Mouse (Mus musculus) right cerebral cortex, adult 2 months (tissue): ENCODE data around the gene Arid5b.

ENCODE experiments used
- DNase-seq, 2 experiments: peaks; one replicate each; pipeline ENCODE4 v3.0.0; 2021 to 2022; ENCODE audit warnings: low spot score in 2 of 2

Gene Arid5b

DNA sequence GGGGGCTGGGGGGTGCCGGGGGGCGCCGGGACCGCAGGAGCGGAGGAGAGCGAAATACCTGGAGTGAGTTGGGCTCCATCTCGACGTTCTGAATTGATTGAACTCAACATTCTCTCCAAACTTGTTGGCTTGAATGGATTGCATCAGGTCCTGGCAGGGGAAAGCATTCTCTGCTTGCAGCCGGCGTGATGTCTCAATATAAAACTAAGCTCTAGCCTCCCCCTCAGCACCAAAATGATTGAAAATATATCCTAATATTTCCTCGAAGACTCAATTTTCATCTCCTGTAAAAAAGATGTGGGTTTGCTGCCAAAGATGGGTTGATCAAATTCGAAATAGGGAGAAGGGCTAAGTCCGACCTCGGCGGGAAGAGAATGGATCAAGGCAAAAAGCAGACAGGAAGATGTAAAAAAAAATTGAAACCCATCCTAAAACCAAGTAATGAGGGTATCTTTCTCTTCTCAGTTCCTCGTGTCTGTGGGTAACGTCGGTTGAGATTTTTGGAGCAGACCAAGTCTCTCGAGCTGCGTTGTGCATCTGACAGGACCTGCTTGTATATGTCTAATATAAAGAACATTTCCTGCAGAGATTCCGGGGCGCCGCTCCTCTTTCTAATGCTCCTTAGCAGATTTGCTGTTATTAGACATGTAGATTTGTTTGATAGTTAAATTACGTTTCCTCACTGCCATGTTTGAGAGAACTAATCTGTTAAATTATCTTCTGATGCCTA lies at the start of gene Arid5b:
Gene Arid5b, minus strand, starts transcription at position 109 of the 730 bp plus-strand sequence.
- peak; percentile 73 to 77 for DNase-seq

DNA sequence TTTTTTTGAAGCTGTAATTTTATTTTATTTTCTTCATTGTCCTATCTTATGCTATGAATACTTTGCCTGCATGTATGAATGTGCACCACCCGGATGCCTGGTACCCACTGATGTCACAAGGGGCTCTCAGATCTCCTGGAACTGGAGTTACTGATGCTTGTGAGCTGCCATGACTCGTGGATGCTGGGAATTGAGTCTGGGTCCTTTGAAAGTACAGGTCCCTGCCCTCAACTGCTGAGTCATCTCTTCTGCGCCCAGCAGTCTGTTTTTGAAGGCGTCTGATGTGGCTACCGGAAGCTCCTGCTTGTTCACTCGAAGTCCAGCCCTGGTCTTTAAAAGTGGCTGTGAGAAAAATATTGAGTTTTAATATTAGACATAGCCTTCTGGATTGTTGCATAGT lies 46.8 kb upstream of the Arid5b start:
- no peak for DNase-seq

DNA sequence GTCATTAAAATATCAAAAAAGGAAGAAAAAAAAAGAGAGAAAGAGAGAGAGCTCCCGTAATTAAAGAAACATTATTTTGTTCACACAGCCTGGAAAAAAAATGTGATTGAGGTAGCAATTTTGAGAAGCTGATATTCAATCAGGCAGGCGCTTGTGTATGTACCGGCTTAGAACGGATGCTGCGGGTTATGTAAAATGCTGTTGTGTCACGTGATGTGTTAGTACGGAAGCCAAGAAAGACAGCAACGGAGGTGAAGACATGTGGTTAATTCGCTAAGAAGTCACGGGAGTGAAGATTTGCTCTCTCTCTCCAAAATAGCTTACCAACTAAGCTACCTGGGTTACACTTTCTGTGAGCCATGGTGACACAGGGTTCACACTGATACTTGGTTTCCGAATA lies 45.5 kb upstream of the Arid5b start:
- DNase-seq = peak; percentile 31 to 35

DNA sequence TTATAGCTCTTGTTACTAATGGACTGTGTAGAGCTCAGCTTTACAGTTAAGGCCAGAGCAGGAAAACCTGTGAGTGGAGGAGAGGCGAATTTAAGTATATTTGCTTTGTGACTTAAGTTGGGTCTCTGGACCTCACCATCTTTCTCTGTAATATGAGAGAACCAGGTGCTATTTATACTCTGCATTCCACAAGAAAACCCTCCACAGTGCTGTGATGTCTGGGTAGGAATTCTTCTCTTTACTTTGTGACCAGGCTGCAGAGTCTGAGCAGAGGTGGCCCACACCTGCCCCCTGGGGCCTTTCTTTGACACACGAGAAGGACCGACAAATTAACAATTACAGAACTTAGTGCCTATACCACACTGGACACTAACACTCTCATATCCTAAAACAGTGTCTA lies 44.6 kb upstream of the Arid5b start:
- DNase-seq = no peak

DNA sequence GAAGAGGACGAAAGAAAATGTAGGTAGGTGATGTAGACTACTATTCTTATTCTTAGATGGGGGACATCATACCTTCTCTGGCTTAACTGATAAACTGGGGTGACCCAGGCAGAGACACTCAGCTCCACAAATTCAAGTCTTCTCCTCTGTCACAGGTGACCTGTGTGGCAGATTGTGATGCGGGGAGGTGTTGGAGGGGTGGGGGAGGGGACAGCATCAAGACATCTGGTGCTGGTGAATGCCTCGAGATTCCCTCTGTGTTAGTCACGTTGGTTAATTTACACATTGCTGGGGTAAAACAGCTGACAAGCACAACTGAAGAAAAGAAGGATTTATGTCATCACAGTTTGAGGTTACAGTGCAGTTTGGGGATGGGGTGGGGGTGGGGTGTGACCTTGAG lies 42.4 kb upstream of the Arid5b start:
- DNase-seq = no peak

DNA sequence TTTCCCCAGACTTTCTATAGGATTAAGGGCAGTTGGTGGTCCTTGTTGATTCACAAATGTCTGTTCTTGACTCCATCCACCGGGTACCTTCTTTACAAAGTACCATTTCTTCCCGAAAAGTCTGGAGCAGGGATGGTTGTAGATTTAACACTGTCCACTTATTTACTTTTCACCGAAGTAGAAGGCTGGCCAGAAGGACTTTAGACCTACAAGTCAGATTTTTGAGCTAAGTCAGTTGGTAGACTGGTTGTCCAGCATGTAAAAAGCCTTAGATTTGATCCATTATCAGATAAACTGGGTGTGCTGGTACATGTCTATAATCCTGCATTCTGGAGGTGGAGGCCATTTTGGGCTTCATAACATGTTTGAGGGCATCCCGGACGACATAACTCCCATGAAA lies 42.0 kb upstream of the Arid5b start:
- DNase-seq = no peak

DNA sequence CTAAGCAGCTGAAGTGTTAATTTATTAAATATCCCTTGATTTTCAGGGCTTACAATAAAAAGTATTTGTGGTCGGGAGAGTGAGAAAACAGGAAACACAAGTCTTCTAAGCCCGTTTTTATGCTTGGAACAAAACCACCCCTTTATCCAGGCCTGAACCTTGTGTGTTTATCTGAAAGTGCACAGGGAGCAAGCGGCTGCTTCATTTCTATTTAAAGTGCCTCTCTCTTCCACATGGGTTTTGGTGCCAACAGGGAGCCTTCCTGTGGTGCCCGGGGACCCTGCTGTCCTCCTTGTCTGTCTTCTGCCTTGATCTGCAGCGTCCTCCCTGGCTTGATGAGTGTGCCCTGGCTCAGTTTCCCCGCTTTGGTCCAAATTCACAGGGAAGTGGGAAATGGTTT lies 40.9 kb upstream of the Arid5b start:
- no peak for DNase-seq

DNA sequence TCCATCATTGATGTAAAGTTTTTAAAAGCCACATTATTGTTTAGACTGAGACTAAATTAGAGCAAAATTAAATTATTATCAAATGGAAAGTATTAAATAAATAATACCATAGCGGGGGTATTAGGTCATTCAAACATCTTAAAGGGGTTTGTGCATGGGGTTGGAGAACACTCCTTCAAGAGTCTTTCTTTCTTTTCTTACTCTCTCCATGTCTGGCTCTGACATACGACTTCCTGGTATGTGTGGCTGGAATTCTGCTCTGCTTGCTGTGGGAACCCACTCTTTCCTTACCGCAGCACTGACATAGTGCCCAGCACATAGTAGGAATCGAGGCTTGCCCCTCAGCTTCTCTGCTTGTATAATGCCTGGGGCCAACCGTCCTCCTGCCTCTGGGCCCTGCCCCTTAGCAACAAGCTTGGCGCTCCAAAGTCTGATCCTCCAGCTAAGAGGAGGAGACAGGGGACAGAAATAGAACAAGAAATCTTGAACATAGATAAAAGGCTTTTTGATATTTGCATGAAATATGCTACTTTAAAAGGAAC lies 40.0 kb upstream of the Arid5b start:
- DNase-seq = peak; percentile 8 to 10

DNA sequence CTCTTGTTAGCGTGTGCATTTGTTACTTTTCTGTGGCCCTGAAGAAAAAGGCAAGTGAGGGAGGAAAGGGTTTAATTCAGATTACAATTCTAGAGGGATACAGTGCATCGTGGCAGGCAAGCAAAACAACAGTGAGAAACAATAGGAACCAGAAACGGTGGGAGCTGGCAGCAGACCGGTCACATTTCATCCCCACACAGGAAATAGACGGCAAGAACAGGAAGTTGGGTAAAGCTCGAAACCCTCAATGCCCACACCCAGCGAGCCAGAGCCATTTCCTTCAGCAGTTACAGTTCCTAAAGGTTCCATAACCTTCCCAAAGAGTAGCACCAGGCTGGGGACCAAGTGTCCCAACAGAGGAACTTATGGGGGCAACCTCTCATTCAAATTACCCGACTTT lies 34.2 kb upstream of the Arid5b start:
- DNase-seq = no peak

DNA sequence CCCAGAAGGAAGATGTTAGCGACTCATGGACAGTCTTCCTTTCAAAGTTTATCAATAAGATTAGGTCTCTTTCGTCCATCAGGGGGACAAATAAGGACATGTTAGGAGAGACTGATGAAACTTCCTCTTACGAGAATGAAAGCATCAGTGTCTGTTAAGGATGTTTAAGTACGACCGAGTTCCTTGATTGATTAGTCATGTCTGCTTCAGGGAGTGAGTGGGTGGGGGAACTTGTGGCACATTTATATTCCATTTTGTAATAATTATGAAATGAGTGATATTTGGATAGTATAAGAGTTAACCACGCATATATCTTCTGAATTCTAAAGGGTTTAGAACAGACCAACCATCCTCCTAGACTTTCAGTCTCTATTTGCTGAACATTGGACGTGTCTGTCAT lies 22.5 kb upstream of the Arid5b start:
- DNase-seq = no peak

DNA sequence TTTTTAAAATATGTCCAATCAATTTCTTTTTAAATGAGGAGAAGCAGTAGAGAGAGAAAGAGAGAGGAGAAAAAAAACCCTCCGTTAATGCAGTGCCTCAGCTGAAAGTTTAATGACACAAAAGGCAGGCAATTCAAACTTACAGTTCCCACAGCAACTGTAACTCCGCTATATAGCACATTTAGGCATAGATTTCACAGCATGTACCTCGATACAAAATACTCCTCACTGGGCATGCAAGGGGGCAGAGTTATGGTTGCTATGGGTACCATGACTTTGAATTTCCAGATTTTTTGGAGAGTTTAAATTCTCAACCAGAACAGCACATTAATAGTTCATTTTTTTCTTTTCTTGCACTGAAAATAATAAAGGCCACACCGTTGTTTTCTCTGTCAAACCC lies 10.9 kb upstream of the Arid5b start:
- DNase-seq = no peak

DNA sequence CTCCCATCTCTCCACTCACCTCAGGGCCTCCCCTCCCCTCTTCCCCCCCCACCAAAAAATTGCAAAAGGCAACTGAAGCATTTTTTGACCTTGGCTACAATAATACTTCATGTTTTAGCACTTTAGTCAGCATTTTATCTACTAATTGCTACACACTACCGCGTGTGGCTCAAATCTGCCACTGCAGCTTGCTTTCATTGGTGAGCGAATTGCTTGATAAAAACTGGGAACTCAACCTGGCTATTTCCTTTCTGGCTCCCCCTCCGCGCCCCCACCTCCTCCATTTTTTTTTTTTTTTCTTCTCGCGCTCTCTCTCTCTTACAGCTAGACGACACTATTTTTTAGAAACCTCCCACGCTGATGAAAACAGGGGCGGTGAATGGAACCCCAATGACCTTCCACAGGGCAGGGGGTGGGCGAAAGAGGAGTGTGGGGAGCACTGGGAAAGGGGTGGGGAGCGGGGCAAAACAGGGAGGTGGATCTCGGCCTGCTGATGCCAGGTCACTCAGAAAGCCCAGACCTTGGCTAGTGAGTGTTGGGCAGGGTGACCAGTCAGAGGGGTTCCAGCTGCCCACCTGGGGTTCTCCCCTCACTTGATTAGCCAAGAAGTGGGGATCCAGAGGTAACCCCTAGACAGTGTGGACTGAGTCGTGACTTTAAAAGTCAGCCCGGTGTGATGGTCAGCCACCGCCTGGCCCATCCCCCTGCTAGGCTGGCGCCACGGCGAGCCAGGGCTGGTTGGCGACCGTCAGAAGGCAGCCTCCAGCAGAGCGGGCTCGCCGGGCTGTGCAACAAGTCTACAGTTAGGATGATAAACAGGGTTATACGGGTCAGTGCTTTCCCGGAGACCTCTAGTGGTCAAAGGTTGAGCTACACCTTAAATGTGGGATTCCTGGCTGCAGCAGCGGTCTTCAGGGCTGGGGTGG lies 4.2 kb upstream of the Arid5b start:
- peak; percentile 73 to 77 for DNase-seq

DNA sequence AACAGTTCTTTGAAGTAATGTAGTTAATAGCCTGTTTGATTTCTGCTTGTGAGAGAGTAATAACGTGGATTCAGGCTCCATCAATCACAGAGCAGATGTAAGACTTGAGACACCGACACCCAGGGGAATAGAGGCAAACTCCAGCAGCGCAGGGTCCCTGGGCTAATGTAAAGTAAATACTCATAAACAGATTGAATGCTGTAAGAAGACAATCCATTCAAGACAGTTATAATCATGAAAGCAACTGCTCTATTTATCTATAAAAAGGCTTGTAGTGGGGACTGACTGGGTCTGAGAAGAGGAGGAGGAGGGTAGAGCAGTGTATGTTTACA lies 3.2 kb upstream of the Arid5b start:
- DNase-seq = no peak

DNA sequence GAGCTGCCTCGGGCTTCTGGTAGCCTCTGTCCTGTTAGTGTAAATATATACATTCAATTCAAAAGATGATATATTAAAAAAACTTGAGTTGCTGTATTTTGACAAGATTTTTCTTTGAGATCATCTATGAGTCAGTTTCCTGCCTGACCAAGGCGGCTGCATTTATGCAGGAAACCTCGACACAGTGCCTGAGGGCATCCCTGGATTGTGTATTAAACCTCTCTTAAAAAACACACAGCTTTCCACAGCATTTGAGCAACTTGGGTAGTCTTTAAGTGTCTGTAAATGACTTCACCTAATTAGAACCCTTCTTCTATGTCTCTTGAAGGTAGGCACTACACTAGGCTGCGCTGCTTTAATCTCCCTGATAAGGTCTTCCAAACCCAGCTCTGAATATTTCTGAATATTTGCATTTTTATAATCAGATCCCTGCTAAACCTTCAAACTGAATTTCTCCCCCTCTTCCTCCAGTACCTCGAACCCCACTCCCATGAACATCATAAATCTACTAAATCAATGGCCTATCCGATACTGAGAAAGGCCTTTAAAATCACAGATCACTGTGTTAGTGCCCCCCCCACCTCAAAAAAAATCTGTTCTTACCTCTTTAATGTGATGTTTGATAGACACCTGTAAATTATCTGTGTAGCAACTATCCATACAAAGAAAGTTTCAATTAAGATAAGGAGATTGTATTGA lies 2.7 kb upstream of the Arid5b start:
- no peak for DNase-seq

DNA sequence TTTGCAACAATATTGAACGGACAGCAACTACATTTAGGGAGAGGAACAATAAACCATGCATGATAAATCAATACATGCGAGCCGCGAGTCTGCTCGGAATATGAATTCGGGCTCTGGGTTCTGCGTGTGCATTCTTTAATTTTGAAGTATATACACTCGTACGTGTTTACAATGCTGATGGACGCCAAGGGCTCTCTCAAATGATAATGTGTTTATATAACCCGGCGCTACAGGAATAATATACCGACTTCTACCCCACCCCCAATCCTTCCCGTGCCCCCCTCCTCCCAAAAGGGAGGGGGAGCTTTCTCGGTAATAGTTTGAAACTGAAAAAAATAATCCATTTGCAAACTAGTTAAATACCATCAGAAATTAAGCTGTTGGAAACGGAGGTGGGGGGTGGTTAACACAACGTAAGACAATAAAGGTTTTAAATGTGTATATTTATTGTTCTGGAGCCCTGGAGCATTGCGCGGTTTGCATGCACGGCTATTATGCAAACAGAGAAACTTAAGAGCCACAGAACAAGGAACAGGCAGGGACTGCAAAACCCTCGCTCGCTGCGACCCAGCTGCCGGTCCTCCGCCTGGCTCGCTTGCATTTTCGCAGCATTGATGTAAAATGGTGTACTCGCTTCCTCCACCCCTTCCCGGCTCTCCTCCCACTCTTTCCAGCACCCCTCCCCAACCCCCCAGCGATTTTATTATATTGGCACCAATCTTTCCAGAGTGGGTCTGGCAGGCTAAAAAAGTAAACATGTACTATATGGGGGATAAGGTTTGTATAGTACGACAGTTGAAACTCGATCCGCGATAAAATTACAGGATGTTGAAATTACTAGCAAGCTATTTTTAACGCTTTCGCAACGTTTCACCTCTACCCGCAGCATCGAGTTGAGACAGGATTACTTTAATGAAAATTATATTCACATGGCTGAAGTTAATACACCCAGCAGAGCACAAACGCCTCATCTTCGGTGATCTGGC lies 1.3 kb upstream of the Arid5b start:
- peak; percentile 73 to 74 for DNase-seq

DNA sequence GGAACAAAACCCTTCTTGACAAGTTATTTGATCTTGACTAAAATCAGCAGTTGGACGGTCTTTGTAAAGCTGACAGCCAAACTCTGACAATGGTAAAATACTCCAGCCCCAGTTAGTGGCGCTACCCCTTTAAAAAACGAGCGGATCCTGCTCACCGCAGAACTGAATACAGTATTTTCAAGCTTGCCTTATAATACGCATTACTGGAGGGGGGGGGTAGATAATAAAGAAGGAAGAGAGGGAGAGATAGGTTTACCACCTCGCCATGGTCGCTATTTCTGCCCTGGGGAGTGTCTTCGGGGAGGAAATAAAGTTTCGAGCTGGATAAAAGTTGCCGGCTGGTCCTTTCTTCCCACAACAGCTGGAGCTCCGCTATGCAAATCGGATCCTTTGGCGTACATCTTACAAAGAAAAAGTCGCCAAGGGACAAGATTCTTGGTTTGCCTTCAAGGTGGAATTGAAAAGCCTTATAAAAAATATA lies 829 bp downstream of the Arid5b start:
- peak; percentile 59 to 69 for DNase-seq

DNA sequence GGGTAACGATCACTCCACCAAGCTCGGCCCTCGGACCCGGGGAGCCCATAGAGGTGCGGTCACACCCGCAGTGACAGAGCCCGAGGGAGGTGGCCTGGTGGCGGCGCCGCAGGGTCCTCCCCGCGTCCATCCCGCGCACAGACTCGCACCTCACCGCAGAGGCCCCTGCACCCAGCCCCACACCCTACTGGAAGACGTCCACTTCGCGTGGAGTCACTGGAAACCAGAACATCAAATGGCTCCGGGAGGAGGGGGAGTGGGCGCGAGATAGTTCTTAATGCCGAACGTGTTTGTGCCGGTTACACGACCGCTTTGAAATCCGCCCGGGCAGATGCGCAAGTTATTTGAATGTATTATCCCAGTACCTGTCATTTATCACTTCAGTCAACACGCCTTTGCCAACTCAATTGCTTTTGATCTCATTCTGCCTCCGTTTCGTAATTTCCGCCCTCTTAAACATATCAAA lies 1.5 kb downstream of the Arid5b start:
- peak; percentile 68 to 77 for DNase-seq

DNA sequence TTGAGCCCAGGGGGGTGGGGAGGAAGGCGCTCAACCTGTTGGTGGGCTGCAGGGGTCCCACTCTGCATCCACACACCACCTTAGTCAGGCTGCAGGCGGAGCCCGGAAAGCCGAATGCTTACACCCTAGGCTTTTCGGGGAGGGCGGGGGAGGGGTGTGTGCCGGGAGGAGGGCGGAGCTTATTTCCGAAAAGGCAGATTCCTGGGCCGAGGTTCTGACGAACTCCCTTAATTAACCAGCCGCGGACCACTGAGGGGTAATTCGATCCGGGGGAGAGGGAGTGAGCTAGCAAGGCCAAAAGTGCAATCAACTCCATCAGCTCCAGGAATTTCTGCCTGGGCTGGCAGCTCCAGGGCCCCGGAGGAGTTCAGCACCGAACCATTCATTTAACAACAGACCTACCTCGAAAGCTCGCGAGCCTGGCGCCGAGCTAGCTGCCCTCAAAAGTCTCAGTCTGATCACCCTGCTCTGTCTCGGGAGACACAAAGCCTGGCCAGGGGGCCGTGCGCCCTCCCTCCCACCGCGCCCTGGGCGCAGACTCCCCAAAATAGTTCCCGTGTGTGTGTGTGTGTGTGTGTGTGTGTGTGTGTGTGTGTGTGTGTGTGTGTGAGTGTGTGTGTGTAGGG lies 2.1 kb downstream of the Arid5b start:
- peak; percentile 64 to 79 for DNase-seq

DNA sequence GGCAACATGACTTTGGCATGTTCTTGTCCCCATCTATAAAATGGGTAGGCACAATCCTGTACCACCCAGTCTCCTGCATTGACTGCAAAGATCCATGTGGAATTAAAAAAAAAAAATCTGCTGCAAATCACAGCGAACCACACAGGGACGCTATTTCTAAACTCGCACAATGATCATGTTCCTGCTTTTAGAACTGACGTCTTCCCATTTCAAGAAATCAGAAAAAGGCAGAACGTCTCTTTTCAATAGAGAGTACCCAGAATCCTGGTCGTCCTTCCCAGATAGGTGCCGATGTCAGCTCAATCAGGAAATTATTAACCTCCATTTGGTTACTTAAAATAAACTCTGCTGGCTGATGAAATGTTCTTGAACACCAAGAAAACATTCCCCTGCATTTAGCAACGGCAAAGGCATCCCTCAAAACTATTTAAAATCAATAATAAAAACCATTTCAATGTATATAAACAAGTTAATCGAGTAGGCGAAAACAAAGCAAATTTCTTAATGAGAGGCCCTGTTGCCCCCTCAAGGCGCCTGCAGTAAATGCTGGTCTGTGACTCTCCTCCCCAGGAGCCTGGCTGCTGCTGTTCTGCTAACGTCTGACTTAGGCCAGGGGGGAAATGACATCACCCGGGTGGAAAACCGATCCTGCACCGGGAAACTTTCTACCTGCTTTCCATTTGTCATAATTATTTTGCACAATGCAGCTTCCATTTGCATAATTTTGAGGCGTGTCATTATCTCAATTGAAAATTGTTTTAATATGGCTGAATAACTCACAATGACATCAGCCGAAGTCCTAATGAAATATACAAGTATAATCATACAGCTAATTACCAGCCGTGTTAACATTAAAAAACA lies 3.4 kb downstream of the Arid5b start:
- DNase-seq = peak; percentile 33 to 57
